Mouse (Mus musculus): ENCODE measurements at regions not wholly inside any gene's neighbourhood (a gene's known extent, or its start where the extent isn't known, plus 50 kb on each side); places are given as distances from the start of the nearest gene placed in this dataset.

DNA sequence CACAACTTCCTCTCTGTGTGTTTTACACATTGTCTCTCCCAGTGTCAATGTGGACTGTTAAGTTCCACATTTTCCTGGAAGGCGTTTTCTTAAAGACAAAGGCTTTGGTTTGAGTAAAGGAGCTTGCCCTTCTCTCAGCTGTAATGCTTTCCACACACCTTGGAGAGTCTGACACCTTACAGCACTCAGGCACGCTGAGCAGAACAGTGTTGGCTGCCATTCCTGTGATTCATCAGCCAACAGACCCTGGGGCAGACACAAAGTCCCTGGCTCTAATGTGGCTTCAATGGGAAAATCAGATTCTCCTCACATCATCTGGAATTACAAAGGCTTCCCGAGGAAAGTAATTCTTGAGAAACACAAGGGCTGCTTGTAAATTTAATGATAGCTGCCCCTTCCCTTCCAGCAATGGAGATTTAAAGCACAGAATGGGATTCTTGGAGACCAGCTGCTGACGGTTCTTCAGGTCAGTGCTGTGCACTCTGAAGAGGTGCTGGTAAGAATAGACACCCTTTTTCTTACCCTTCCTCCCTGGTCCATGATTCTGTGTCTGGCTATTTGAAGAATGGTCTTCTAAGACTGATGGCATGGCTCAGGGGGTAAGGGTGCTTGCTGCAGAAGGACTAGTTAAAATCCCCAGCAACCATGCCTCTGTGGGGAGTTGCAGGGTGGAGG, 468.4 kb upstream of the Nr2f2 start:
- DNase-seq = no peak

DNA sequence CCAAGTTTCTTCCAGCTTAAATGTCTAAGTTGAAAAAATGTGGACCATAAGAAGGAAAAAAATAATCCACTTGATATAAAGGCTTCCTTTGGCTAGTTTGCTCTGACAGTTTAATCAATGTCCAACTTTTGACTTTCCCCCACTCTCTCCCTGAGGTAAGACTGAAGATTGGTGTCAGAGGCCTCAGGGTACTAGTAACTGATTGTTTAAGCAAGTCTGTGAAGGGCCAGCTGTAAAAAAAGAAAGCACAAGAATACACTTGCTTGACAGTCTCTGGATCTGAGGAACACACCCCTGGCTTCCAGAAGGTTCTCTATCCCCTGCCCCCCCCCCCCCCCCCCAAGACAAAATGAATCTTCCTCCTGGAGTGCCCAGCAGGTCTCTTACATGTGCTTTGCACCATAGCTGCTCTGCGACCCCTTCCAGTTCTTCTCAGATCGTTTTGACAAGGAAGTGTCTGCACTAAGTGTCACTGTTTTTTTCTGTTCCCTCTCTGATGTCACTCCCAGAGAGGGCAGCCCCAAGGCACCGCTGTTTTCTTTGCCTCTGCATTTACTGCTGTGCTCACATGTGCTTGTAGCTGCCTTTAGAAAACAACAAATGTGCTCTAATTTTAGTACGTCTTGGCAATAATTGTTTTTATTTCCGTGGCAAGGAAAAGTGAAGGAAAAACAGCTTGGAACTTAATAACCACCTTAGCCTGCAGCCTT, 462.1 kb upstream of the Nr2f2 start:
- no peak for DNase-seq

DNA sequence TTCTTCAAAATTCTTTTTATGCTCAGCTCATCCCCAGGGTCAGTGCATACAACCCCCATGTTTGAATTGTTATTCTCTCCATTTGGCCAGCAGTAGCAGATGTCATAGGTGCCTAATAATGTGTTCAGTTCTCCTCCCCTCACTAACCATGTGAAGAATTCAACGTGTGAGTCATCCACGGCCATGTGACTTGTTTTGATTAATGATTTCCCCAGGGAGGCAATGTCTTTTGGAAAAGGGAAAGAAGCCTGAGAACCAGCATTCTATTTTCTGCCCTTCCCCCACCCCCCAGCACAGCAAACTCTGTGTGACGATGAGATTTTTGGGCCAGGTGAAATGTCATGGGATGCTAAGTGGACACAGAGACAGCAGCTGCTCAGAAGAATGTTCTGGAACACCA, 459.5 kb upstream of the Nr2f2 start:
- no peak for DNase-seq

DNA sequence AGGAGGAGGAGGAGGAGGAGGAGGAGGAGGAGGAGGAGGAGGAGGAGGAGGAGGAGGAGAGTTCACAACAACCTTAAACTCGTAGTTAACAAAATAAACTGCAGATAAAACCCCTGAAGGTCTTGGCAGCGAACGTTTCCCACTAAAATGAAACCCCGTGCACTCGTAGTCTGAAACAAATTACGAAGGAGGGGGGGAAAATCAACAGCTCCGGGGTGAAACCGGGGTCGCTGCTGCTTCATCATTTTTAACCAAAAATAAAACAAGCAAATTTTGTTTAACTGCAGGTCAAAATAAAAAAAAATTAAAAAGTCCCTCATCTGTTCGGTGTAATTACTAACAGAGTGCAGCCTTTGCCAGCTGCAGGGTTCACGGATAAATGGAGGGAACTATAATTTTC, 456.5 kb upstream of the Nr2f2 start:
- no peak for DNase-seq

DNA sequence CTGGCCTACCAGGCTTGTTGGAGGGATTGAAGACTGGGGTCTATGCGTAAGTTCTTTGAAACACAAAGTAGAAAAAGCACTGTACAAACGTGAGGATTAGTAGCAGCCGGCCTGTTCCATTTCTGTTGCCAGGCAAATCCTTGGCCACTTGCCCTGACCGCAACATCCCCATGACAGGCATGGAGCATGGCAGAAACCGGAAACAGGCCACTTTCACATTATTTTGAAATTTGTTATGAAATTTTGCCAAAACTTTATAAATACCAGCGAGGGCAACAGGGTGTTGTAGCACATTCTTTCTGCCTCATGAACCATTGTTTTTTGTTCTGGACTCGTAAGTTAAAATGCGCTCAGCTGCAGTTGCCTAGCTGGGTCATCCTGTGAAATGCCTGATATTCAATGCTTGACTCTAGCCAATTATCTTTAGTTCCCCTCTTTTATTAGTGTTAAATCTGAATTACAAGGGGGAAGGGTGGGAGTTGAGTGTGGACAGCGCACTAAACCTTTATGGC, 455.8 kb upstream of the Nr2f2 start:
- peak; percentile 65 to 69 for DNase-seq

DNA sequence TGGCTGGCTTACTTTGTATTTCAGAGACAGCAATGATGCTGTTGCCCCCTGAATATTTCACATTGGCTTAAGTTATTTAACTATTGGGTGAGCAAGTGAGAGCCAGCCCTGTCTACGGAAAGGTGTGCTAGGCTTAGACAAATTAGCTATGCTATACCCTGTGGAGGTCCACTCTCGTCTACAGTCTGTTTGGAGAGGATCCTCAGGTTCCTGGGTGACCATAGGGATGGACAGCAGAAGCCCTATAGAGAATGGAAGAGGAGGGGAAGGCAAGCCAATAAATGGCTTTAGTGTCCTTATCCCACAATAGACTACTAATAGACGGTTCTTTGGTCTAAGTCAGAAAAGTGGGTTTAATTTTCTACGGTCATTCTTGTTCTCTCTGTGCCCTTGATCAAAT, 455.3 kb upstream of the Nr2f2 start:
- no peak for DNase-seq

DNA sequence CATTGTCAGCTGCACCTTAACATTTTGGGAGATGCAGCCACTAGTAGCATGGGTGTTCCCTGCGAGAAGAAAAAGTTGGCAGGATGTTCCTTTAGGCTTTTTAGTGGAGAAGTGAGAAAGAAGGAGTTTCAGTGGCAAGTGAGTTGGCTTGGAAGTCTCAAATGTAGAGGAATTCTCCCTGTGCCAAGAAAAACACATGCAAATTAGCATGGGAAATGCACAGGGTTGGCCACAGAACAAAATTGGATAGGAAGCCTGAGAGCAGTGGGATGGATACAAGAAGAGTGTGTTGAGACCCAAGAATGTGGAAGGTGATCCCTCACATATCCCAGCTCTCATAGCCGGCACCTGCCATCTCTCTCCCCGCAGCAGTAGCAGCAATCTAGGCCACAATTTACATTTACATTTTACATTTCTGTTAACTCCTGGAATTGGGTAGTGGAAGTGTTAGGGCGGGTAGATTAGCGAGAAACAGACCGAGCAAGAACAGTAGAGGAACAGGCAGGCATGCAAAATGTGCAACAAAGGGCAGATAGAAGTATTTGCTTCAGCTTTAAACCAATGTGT, 450.9 kb upstream of the Nr2f2 start:
- no peak for DNase-seq

GRCm38 (mm10) chr7:70814391-70814790, 447.9 kb upstream of the Nr2f2 start:
- DNase-seq = no peak

DNA sequence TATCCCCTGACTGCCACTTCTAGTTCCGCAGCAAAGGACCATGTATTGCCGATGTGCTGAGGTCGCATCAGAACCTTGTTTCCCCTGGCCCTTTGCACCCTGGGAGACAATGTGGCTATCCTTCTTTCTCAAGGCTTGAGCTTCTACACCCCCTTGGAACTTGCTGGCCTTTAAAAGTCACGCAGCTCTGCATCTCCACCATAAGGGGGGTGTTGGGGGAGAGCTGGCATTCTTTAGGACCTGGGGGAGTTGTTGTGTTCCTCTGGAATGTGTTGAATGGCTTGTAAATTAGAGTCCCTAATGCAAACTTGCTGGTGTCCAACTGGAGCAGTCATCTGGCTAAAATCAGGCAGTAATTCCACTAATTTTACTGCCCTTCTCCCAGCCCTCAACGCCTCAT, 446.6 kb upstream of the Nr2f2 start:
- DNase-seq = no peak

DNA sequence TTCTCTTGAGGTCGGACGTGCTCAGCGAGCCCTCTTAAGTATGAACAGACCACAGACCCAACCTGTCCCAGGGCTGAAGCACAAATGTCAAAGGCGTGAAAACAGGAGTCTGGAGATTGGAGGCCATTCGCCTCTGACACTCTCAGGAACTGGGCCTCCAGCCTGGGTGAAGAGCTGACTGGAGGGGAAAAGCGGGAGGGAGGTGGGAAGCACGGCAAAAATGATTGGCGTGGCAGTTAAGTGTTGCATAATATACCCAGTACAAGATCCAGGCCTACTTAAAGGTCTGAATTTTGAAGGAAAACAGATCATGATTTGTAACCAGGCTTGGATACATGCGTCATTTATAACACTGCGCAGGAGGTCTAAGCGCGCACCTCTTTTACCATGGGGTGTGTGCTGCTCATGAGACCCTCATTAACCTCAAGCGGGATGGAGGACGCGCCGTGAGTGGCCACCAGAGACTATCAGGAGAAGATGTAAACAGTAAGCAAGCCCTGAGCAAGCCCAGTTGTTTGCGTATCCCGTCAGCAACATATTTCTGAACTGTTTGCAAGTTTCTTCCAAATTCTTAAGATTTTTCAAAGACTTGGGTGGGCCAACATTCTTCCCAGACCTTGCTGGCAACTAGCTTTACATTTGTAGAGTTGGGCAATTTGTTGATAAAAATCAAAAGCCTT, 444.0 kb upstream of the Nr2f2 start:
- DNase-seq = no peak

- no peak for DNase-seq
Observed at GRCm38 (mm10) chr7:70804281-70804680, 437.7 kb upstream of the Nr2f2 start.

GRCm38 (mm10) chr7:70799976-70800375, 433.4 kb upstream of the Nr2f2 start:
- no peak for DNase-seq

DNA sequence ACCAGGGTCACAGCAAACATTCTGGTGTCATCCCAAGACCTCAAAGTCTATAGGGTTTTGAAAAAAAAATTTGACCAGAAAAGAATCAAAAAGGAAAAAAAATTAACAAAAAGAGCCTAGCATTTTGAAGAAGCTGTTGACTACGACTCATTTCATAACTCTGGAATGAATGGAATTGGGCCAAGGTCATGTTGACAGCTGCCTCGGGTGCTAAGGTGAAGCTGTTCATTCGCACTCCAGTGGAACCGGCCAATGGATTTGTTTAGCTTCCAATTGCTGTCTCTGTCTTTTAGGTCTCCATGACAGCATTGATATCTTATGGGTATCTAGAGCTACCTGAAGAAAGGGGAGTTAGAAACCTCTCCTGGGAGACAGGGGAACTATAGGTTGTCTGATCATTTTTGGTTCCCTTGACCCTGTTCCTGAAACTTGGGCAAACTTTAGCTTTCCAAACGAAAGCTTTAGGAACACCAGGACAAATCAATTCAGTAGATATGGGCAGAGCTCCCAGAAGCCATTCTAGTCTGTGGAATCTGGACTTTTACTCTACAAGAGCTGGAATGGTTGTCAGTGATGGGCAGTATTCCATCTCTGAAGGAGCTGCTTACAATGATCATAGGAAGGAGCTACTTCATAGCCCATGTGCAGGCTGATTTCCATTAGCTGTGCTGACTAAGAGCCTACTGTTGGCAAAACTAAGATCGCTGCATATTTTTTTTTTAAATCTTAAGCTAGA, 432.7 kb upstream of the Nr2f2 start:
- no peak for DNase-seq

DNA sequence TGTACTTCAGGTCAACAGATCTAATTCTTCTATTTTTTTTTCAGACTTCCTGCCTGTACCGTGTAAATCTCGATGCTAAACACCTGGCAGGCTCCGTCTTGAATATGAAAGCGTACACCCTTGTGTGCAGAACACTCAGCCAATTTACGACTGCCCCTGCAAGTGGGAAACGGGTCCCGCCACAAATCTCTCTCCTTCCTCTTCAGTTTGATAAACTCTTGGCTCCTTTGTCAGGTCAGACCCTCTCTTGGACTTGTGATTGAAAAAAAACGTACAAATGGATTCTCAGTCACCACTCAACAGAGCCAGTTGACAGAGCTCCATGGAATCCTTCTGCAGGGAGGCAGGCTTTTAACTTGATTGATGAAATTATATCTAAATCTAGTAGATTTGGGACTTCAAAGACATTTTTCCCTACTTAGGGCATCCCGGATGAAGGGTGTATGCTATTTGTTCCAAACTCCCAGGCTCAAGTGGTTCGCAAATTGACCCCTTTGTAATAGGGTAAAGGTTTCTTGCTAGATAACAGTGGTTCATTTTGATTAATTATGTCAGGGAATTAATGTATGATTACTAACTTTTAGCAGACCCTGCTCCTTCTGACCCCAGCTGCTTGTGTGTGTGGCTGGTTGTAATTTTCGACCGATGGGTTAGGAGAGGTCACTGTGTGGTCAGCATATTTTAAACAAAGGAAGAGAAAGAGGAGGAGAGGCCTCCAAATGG, 429.7 kb upstream of the Nr2f2 start:
- no peak for DNase-seq

DNA sequence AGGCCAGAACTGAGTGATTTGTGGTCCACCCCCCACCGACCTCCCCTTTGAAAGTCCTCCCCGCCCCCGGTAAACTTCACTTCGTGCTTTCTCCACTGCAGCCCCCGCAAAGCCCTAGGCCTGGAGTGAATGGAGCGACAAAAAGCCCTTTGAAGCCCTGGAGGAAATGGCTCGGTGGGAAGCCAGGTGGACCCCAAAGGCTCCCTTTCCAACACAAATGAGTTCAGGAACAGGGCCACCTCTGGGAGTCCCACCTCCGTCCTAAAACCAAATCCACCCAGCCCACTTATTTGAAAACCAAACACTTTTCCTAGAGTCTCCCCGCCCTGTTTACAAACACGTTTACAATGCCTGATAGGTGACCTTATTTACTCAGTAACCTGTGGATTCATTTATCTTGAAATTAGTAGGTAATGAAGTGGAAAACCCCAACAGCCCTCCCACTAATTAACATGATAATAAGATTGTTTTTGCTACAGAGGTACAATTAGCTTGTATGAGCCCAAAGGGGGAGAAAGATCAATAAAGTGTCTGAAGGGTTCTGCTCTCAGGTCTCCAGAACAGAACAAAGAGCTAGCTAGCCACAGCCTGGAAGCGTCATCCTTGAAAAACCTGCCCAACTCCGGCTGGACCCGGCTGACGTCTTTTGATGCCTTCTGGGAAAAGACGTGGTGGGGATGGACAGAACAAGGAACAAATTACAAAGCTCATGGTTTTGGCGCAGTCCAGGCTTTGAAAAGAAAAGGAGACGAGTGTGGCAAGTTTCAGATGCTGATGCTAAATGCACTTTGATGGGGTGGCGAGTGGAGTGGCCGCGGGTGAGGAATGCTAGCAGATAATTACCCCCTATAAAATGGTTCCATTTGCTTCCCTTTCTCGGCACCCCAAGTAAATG, 422.6 kb upstream of the Nr2f2 start:
- no peak for DNase-seq

DNA sequence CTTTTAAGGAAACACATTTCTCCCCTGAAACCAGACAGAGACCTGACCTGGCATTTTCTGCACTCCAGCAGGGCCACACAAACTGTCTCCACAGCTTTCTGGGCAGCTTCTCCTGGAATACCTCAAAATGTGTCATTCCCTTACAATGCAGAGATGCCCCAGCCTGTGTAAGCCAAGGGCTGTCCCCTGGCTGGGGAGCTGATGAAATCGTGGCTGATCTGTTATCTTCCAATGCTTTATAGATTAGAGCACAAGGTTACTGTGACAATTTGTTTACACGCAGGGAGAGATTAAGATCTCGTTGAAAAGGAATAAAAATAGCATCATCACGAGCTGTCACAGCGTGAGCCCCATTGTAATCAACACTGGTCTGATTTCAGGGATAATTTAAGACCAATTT, 421.4 kb upstream of the Nr2f2 start:
- DNase-seq = no peak

DNA sequence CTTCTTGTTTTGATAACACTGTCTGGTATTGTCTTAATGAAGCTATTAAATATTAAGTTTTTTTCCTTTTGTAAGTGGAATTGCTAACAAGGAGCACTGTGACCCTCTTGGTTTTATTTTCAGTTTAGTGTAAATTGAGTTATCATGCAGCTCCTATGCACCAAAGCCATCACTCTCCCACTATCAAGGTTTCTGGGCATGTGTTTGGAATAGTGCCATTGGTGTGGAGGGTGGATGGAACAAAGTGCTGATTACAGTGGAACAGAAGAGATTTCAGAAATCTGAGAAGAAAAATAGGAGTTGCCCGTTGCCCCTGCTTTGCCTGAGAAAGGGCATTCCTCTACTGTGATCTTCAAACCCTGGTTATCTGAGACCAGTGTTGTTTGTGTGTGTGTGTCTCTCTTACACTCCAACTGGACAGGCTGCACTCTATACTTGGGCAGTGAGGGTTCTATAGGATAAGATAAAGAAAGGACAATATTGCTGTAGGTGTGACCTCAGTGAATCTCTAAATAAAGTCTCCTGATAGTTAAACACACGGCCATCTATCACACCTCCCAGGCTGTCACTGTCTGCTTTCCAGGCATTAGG, 414.3 kb upstream of the Nr2f2 start:
- no peak for DNase-seq

- DNase-seq = no peak
Observed at GRCm38 (mm10) chr7:70777763-70778162, 411.2 kb upstream of the Nr2f2 start.

GRCm38 (mm10) chr7:70769655-70770054, 403.1 kb upstream of the Nr2f2 start:
- DNase-seq = no peak

DNA sequence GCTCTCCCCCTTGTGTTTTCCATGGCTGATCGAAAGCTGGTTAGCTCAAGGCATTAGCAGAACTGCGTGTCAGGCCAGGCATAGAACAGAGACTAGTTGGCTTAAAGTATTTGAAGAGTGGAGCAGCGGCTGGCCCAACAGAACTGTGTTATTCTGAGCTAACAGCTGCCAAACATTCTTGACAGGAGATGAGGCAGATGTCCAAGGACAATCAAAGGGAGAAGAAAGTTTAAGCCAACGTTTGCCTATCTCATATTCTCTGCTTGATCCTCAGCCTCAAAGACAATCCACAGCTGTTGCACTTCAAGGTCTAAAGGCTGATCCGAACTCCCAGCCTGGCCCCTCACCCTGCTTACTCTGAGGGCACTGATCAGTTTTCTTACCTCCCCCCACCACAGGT, 401.2 kb upstream of the Nr2f2 start:
- no peak for DNase-seq

GRCm38 (mm10) chr7:70756676-70757075, 390.1 kb upstream of the Nr2f2 start:
- DNase-seq = no peak
